Mouse (Mus musculus) heart, adult 18-20 months (tissue): Measurements from ENCODE around the gene Gfod1. TPM values are rescaled to one million over a fixed set of nuclear protein-coding genes. Genes with fewer than 3 reads are reported as not detected.

Experiments used
- DNase-seq, 2 experiments: peaks; one replicate each; pipeline ENCODE4 v3.0.0; 2021 to 2022; ENCODE audit warnings: mixed read lengths in 1 of 2
- total RNA-seq, 2 experiments: library from RNA; stranded (reverse); gene quantifications; 2 replicates each; pipeline ENCODE4 v1.2.3; 2021

The Gfod1 gene
- total RNA-seq, 2 experiments from 2014 or later = 32.3 to 34.3 TPM

DNA sequence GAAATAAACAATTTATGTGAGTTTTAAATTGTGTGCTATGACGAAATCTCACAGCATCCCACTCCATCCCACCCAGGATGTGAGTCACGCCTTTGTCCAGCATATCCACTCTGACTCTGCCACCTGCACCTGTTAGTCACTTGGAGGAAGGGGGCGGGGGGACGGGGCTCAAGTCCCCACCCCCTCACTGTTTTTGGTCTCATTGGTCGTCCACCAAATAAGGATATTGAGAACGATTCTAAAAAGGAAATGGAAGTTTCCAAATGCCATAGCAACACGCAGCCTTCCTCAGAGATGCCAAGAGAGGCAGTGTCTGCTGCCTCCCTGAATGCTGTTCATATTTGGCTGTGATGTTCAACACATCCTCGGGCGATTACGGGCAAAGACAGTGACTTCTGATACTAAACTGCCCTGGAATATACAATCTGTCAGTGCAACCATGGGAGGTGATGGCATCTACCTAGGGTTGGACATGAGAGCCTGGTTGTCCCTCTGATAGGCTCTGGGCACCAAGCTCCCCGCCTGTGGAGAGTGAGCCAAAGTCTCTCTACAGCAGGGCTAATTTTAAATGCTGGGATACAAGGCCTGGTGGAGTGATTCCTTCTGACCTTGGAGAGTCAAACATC lies 41.7 kb downstream of the Gfod1 start:
- peak; percentile 66 to 73 for DNase-seq

DNA sequence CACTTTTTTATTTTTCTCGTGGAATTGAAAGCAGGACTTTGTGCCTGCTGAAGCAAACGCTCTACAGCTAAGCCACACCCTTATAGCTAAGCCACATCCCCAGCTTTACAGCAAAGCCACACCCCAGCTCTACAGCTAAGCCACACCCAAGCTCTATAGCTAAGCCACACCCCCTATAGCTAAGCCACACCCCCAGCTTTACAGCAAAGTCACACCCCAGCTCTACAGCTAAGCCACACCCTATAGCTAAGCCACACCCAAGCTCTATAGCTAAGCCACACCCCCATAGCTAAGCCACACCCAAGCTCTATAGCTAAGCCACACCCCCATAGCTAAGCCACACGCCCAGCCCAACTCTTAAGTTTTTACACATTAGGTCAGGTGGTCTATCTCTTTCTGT lies 42.7 kb downstream of the Gfod1 start:
- no peak for DNase-seq

DNA sequence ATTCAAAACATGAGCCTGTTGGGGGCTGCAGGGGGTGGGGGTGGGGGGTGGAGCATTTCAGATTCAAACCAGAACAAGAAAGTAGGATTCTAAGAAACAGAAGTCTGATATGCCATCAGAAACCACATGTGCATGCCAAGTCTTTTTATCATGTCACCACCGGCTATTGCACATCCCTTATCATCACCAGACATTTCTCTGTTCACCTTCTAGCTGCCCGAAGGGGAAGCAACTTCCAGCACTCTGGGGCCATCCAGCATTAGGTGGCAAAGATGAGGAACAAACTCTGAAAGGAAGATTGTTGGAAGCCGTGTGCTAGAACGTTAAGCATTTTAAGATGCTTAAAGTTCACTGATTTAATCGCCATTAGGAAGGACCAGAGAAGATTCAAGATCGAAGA lies 43.2 kb downstream of the Gfod1 start:
- no peak for DNase-seq

- DNase-seq = no peak
These were observed 47.5 kb downstream of the Gfod1 start for GRCm38 (mm10) chr13:43256447-43256846.

DNA sequence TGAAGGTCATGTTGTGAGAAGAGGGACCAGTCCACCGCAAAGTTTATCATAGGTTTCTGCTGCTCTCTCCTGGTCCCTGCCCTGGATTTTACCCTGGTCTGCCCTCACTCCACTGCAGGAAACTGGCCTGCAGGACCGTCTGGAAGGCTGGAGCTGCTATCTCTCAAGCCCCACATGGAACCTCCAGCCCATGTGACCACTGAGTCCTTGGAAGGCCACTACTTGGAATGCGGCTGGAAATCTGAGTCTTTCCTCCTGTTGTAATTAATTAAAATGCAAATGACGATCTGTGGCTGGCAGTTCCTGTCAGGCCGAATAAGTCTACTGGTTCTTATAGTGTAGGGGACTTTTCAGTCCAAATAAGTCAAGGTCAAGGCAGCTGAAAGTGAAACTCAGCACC lies 50.4 kb downstream of the Gfod1 start:
- DNase-seq = peak in 1 of 2 experiments; percentile 38

DNA sequence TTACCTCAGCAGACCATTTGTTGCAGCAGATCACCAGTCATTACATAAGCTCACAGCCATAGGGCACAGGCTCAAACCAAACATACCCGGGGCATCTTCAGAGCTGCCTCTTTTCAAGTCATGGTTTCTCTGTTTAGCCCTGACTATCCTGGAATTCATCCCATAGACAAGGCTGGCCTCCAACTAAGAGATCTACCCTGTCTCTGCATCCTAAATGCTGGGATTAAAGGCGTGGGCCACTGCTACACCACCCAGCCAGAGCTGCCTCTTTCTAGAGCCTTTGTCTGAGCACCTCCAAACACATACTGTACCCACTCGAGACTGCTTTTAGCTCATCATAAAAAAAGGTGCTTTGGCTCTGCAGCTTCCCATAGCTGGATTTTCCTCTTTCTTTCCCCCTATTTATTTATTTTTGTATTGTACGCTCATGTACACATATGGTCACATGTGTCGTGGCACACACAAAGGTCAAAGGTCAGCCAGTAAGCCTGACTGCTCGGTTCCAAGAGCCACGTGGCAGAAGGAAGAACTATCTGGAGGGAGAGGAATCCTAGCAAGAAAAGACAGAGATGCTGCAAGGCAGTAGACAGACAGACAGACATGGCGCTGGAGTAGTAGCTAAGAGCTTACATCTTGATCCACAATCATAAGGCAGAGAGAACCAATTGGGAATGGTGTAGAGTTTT lies 51.7 kb downstream of the Gfod1 start:
- DNase-seq = no peak

DNA sequence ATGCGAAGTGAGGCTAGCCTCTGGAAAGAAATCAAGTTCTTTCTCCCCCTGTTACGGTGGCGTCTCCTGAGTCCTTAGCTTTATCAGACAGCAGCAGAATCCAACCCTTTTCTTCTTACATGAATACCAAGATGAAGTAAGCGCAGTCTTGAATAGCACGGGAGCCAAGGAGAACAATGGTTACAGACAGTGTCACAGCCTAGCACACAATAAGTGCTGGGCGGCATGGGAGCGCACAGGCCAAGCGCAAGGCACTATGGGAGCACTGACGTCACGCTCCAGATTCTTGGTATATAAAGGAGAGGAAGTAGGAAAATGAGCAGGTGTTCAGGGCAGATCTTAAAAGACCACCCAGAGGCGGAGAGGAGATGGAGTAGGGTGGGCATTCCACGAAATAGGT lies 52.6 kb downstream of the Gfod1 start:
- no peak for DNase-seq

GRCm38 (mm10) chr13:43250653-43251052 lies 53.3 kb downstream of the Gfod1 start:
- DNase-seq = peak in 1 of 2 experiments; percentile 46

GRCm38 (mm10) chr13:43250106-43250505 lies 53.9 kb downstream of the Gfod1 start:
- no peak for DNase-seq

DNA sequence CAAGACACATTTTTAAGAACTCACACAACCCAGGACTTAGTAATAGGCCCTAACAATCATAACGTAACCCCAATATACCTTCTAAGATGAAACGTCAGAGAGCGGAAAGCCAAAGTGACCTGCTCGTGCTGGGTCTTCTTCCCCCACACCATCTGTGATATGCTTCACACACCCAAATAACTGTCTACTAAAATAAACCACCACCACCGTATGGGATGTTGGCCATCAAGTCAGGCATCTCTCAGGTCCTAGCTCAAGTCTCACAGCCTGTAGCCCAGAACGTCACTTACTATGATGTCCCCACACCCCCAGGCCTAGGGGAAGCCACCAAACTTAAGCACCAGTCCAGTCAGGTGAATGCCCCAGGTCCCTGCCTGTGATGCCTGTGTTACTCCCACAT lies 55.6 kb downstream of the Gfod1 start:
- DNase-seq = no peak

DNA sequence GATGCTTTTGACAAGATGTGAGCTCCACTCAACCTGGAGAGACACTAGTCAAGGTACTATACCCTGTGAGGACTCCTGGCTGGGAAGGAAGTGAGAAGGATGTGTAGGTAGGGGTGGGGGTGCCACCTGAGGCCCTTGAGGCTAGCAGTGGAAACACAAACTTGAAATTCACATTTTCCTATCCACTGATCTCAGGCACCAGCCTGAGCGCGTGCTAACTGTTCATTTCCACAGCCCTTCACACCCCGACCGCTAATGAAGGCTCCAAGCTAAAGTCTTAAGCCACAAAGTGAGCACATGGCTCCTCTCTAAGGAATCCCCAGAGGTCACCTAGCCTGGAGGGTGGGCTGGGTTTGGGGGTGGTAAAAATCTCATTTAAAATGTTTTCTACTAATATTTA lies 57.1 kb downstream of the Gfod1 start:
- DNase-seq = no peak

DNA sequence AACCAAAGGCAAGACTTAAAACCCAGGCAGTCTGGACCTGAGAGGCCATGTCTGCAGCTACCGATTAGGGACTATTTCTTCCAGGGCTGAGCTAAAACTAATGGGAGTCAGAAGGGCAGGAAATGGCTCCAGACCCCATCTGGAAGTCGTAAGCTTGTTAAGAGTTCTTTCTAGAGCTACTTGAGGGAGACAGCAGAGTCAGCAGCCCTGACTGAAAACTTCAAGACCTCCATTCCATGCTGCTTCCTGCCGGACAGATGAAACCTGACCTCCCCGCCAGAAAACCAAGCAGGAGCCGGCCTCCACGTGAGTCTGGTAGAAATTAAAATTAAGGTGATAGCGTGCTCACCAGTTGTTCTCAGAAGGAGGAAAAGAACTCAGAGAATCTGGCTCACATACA lies 60.2 kb downstream of the Gfod1 start:
- no peak for DNase-seq

DNA sequence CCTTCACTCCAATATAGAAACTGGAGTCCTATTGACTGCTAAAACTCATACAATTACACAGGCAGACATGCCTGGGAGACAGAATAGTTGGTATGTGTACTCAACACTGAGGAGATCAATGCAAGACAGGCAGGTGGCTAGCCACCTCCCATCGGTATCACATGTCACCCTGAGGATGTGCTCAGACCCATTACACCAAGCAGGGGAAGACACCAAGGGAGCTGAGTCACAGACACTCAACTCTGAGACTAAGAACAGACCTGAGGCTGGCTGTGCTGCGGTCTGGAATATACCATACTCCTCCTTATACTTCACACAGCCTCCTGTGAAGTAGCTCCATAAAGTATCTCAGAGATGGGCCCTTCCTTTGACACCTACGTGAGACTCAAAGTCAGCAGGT lies 60.7 kb downstream of the Gfod1 start:
- DNase-seq = no peak

DNA sequence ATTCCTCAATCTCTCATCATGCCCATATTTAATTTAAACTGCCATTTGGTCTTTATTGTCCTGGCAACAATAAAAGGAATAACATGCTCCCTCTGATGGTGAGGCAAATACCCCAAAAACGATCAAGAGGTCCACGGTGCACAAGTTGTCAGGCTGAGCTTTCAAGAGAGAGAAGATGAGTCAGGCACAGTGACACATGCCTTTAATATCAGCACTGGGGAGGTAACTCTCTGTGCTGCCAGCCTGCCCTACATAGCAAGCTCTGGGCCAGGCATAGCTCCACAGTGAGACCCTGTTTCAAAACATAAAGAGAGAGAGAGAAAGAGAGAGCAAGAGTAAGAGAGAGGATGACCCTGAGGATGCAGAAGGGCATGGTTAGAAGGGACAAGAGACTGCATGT lies 62.2 kb downstream of the Gfod1 start:
- DNase-seq = no peak

DNA sequence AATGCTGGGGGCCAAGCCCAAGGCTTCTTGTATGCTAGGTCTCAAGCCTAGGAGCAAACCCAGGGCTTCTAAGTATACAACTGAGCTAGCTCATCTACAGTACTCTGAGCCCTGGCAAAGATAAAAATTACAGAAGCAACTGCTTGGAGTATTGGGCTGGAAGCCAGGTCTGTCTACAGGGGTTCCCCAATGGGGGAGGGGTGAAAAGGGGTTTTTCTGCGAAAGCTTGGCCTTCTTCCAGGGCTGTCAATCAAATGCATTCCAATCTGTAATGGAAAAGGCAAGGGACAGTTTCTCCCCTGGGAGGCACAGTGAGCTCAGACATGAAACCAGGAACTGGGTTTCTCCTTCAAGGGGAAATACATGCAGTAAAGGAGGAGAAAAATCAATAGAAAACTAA lies 62.9 kb downstream of the Gfod1 start:
- peak; percentile 34 to 45 for DNase-seq

- DNase-seq = peak; percentile 58 to 81
These were observed 64.2 kb downstream of the Gfod1 start for GRCm38 (mm10) chr13:43239790-43240216.

DNA sequence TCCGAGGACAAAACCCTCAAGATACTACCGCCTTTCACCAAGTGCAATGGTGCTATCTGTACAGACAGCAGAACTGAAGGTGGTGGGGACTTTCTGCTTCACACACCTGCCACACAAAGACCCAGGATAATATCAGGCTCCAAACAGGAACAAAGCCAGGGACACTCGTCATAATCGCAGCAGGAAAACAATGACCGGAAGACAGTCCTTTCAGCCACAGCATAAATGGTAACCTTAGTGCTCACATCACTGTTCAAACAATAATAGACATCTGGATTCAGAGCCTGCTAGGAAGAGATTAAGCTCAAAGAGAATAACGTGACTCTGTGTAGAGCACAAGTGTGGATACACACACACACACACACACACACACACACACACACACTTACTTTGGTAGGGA lies 67.3 kb downstream of the Gfod1 start:
- DNase-seq = peak; percentile 73 to 87

- DNase-seq = no peak
These were observed 68.0 kb downstream of the Gfod1 start for GRCm38 (mm10) chr13:43235982-43236381.

DNA sequence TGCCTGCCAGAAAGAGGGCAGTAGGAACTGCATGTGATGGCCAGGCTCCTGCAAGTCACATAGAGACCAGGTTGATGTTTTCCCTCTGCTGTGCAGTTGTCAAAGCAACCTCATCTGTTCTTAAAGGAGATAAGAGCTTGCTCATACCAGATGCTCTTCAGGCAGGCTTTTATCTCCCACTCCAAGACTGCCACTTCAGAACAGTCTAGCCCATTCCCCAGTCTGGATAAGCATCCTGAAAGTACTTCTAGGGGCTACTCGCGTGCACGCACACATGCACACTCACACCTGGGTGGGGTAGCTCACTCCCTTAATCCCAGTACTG lies 68.4 kb downstream of the Gfod1 start:
- DNase-seq = peak in 1 of 2 experiments; percentile 23

- DNase-seq = no peak
These were observed 68.9 kb downstream of the Gfod1 start for GRCm38 (mm10) chr13:43234869-43235585.

DNA sequence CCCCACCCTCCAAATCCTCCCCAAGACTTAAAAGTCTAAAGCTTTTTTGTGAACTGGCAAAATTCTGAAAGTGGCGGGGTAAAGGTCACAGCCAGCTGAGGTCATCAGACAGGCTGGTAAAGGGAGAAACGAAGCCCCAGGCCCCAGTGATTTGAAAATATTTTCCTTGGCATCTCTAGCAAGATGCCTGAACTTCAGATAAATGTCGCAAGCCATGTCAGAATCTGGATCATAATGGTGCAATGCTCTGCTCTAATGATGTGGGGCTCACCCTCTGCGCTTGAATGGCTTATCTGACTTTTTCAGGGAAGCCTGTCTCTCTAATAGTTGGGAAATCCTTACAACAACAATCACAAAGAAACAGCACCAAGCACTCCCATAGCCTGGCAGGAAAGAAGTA lies 70.6 kb downstream of the Gfod1 start:
- peak; percentile 31 to 55 for DNase-seq

- DNase-seq = peak; percentile 92 to 94
These were observed 71.8 kb downstream of the Gfod1 start for GRCm38 (mm10) chr13:43231965-43232860.

GRCm38 (mm10) chr13:43230842-43231241 lies 73.1 kb downstream of the Gfod1 start:
- DNase-seq = no peak
